Mouse (Mus musculus) liver, adult 2 months (tissue): ENCODE data around the gene Zbed5.

Experiments
- CTCF ChIP-seq: fragments of 200-500 bp; IDR thresholded peaks from 2 replicates; pipeline ENCODE4 v1.5.1; 2011; ENCODE audit warnings: low read depth, low read length, control low read depth
- POLR2A ChIP-seq: fragments of 200-500 bp; IDR thresholded peaks from 2 replicates; pipeline ENCODE4 v1.6.1; 2011; ENCODE audit warnings: low read length, control low read depth; ENCODE audit not compliant: insufficient read depth; ENCODE audit errors: extremely low read depth

- TF ChIP-seq POLR2A (no peak), CTCF (no peak)
These were observed 9.3 kb upstream of the Zbed5 start for GRCm38 (mm10) chr5:129886271-129886670.
